Mouse (Mus musculus) heart, adult 18-20 months (tissue): ENCODE measurements around the gene Smim24. TPM values are rescaled to one million over a fixed set of nuclear protein-coding genes. Genes with fewer than 3 reads are reported as not detected.

Experiments used
- DNase-seq, 2 experiments: peaks; one replicate each; pipeline ENCODE4 v3.0.0; 2021 to 2022; ENCODE audit warnings: mixed read lengths in 1 of 2
- total RNA-seq, 2 experiments: library from RNA; stranded (reverse); gene quantifications; 2 replicates each; pipeline ENCODE4 v1.2.3; 2021

The Smim24 gene
- total RNA-seq, 2 experiments from 2014 or later, result 1.9 to 2.2 TPM

DNA sequence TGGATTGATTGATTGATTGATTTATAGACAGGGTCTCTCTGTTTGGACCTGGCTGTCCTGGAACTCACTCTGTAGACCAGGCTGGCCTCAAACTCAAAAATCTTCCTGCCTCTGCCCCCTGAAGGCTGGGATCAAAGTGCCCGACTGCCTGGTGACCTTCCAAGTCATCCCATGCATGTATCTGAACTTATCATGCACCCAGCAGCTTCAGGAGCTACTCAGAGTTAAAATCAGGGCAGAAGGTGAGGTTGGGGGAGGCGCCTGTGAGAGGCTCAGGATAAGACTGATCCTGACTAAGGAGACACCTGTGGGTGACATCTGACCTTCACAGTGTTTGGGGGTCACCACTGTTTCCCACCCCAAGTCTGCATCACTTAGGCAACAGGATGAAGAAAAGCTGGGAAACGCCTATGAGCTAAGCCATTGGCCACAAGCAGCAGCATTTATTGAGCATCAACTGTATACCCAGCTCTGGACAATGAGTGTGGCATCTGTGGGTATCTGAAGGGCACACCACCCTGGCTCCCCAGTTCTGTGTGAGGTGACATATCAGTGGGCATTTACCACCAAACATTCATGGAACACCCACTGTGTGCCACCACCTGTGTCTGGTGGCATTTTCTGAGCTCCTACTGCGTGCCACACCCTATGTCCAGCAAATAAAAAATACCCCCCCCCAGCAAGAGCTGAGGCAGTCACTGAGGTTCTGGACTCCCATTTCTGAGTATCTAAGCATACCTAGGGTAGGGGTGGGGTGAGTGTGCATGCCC lies 30.8 kb downstream of the Smim24 start:
- DNase-seq, result peak; percentile 5 to 9

DNA sequence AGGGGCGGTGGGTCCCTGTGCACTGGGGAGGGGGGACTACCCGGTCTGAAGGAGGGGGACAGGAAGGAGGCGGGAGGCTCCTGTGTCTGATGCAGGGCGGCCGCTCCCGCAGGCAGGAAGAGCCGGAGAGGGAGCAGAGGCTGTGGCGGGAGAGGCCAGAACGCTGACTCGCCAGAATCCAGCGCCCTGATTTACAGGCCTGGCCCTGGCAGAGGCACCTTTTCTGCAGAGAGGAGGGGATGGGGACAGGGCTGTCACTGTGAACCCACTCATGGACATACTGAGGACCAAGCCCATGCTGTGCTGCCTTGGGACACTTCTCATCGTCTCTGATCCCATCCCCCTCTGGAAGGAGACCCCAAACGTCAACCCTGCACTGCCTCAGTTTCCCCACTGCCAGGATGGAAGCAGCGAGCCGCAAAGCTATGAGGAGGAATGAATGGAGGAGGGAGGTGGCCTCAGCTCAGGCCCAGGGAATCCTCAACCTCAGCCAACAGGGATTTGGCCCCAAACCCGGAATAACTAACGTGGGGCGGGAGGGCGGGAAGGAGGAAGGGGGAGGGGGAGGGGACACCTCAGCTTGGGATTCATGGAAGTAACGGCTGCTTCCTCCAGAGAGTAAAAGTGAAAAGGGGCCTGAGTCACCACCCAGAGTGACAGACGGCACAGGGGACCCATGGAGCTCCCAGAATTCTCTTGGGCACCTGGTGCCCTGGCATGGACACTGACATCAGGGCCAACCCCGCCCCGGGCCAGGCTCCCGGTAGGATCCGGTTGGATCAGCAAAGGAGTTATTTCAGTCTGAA lies 31.6 kb downstream of the Smim24 start:
- peak; percentile 80 to 86 for DNase-seq

DNA sequence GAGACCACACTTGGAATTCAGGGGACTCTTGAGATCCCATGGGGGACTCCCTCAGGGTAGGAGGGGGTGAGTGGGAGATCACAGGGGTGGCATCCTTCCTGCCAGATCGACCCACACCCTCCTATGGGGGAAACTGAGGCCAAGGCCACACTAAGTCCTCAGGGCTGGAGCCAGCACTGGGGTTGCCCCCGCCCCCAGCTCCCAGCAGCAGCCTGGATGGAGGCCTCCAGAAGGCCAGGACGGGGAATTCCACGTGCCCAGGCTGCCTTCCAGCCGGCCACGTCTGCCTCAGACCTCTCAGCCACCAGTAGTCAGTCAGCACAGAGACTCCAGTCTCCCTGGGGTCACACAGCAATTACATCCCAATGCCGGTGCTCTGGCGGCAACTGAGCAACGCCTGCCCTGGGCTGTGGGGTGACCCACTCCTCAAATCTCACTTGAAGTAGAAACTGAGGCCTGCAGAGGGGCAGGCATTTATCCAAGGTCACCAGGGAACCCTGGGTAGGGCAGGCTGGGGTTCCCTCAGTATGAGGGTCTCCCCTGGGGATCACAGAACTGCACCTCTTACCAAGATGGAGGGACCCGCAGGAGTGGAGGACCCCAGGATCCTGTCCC lies 32.5 kb downstream of the Smim24 start:
- DNase-seq, result peak; percentile 72 to 74

DNA sequence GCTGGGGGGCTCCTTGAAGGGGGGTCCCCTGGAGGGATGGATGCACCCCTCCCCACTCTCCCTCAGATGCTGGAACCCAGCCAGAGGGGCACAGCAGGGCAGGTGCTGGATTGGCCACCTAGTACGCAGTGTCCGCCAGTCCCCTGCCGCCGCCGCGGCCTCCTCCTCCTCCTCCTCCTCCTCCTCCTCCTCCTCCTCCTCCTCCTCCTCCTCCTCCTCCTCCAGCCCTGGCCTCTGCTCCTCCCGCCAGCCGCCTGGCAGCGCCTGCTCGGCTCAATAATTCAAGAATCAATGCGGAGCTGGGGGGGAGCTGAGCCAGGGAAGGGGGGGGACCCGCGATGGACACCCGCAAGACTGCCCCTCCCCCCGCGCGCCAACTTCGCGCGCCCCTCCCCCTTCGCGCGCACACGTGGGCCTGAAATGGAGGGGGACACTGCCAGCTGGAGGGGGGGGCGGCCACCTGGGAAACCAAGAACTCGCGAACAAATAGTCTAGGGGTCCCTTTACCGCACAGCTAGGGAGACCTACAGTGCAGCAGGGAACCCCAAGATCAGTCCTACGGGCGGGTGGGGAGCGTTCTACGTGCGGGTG lies 33.3 kb downstream of the Smim24 start:
- peak; percentile 41 to 57 for DNase-seq

DNA sequence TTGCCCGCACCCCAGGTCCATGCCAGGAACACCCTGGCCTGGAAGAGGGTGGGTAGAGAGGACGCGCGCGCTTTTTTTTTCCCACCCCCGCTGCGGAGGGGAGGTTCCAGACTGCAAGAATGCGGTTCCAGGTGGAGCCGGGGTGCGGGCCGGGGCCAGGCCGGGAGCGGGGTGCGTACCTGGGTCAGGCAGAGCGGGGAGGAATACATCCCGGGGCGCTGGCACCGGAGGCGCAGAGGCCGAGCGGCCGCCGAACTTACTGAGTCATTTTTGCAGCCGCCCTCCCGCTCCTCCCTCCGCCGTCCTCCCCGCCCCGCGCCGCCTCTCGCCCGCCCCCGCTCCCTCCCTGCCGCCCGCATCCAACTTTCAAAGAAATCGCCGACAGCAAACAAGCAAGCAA lies 34.0 kb downstream of the Smim24 start:
- DNase-seq, result peak; percentile 84

DNA sequence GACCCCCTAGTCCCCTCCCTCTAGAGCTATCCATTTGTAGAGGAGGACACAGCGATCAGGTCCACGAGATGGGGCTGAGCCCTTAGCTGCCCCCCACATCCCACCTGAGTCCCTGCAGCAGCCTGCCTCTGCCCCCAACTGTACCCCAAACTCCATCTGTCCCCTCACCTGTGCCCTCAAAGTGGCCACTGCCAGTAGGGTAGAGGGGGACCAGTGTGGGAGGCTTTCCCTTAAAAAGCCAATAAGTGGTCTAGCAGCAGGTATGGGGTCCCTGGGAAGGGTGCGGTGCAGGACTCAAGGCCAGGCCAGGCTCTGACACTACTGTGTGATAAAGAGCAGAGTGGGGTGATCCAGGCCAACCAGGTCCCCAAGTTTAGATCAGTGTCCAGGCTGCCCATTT lies 34.5 kb downstream of the Smim24 start:
- no peak for DNase-seq

DNA sequence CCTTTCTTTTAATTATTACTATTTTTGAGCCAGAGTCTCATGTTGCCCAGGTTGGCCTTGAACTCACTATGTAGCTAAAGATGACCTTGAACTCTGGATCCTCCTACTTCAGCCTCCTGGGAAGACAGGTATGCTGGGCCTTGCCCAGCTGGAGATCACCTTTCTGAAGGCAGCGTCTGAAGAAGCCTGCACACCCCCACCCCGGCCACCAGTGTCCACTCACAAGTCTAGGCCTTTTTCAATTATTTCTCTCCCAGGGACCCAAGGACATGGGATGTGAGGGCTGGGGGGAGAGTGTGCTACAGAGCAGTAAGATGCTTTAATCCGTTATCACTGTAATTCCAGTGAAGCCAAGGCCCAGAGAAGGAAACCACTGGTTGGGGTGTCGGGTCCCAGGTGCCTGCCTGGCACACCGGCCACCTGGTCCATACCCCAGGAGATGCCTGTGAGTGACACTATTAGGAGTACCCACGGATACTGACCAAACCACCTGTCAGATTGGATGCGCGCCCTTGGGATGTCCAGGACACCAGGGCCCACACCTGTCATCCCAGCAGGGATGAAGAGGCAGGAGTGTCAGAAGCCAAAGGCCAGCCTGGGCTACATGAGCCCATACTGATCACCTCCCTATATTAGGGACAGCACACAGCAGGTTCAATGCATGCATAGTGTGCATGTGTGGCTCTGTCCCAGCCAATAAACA lies 35.1 kb downstream of the Smim24 start:
- DNase-seq, result peak in 1 of 2 experiments; percentile 16

DNA sequence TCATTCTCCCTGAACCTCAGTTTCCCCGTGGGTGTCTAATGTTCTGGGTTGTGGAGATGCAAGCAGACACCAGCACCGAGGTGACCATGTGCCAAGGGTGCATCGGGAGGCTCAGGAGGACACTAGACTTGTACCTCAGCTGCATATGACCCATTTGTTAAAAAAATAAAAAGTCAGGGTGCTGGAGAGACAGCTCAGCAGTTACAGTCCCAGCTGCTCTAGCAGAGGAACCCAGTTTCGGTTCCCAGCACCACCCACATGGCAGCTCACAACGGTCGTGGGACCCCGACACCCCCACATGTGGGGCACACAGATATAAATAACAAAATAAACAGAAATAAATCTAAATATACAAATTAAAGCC lies 35.6 kb downstream of the Smim24 start:
- DNase-seq, result no peak

DNA sequence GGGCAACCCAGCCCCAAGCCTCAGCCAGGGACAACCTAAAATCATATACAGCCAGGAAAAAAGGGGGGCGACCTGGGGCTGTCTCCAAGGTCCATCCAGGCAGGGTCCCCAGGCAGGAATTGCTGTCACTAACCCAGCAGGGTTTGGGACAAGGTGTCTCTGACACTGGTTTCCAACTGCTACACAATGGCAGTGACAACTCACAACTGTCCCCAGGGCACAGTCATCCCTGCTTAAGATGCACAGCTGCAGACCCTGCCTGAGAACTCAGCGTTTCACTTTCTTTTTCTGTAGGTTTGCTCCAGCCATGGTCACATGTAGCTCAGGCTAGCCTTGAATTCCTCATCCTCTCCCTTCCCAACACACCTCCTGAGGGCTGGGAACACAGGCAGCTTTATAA lies 36.2 kb downstream of the Smim24 start:
- DNase-seq, result no peak

DNA sequence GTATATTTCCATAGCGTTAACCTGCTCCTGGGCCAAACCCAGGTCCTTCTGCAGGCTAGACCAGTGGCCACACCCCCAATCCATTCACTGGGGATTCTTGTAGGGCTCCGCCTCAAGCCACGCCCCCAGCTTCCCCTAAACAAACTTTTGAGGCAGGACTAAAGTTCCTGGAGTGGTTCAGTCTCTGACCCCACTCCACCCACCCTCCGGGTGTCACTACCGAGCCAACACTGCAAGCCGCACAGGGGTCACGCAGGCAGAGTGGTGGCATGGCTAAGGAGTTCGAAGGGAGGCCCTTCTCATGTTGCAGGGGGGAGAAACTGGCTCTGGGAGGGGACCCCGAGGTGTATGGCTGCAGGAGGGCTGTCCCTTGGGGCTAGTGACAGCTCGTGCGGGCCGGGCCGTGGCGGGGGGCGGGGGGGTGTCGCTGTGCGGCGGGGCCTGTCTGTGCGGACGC lies 36.8 kb downstream of the Smim24 start:
- DNase-seq, result peak; percentile 94 to 96

DNA sequence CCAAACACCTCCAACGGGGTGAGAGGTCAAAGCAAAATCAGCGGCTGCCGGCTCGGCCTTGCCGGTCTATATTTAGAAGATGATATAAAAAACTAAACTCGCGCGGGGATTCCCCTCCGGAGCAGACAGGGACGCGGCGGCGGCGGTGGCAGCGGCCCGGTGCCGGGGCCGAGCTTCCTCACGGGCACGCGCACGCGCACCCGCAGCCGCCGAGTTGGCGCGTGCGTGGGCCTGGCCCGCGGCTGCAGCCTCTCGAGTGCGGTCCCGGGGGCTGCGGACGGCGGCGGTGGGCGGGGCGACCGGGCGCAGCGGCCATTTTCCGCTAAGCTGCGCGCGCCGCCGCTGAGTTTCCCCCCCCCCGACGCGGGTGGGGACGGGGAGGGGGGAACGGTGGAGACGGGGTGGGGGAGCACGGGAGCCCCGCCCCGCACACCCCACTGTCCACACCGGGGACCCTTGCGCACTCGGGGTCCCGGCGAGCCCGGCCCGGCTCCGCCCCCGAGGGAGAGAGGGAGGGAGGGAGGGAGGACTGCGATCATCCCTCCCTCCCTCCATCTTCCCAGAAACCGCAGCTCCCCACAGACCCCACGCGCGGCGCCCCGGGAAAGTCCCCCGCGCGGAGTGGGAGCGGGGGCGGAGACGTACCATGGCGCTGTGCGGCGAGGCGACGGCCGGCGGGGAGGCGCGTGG lies 37.4 kb downstream of the Smim24 start:
- DNase-seq, result peak; percentile 86 to 92

DNA sequence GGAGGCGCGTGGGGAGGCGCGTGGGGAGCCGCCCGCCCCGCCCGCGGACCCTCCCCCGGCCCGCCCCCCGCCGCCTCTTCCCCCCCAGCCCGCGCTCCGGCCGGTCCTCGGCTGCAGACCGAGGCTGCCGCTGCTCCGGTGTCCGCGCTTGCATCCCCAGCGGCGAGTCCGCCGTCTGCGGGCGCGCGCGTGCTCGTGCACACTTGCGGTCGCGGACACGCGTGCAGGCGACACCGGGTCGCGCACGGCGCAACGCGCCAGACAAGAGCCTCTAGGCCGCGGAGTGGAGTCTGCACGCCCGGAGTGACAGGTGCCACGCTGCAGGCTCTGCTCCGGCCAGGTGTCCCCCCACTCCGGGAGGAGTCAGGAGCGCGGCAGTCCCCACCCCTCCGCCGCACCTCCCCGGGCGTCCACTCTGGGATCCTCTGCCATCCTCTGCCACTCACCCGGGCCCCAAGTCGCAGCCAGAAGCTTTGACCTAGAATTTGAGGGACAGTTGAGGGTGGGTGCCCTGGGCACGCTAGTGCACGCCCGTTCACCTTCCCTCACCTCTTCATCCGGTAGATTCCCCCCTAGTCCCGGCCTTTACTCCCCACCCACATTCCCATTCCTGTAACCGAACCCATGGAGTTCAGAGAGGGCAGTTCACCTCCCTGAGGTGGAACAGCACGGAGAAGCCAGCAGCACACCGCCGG lies 38.1 kb downstream of the Smim24 start:
- peak; percentile 70 to 77 for DNase-seq

DNA sequence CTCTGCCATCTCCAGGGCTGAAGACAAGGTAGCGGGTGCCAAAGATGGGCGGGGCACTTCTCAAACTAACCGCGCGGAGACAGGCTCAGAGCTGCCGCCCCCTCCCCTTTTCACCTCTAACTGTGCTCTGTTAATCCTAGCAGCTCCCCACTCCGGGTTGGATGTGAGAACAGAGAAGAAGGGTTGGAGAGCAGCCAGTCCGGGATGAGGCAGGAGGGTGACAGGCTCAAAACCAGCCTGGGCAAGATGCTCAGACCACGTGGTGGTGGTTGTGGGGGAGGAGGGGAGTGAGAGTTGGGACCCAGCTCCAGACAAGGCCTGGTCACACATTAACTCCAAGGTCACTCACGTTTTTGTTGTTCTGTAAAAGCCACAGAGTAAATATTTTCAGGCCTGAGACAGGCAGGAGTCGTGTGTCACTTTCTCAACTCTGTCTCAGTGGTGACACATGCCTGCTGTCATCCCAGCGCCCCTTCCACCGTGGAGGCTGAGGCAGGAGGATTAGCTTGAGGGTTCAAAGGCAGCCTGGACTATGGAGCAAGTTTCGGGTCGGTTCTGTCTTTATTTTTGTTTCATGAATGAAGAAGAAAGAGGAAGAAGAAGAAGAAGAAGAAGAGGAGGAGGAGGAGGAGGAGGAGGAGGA lies 38.8 kb downstream of the Smim24 start:
- DNase-seq, result peak; percentile 39

DNA sequence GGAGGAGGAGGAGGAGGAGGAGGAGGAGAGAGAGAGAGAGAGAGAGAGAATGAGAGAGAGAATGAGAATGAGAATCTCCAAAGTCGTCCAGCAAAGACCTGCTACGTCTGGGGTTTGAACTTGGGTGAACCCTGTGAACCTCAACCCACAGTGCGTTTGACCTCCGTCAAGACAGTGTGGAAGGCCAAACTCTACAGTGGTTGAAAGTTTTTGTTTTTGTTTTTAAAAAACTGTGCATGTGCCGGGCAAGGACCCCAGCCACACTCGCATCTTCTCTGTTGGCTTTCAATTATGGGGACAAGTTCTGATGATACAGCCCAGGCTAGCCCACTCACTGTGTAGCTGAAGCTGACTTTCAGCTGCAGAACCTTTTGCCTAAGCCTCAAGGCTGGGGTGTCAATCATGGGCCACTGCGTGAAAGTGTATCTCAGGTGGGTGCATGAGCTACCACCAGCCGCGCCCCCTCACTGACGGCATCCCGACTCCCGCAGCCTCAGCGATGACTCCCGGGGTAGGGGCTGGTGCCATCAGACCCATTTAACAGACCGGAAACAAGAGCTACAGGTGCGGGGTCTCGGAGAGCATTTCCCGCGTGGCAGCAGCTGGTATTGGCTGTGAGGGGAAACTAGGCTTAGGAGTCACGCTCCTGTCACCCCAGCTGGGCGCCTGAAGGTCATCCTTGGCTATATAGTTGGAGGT lies 39.5 kb downstream of the Smim24 start:
- DNase-seq, result no peak

DNA sequence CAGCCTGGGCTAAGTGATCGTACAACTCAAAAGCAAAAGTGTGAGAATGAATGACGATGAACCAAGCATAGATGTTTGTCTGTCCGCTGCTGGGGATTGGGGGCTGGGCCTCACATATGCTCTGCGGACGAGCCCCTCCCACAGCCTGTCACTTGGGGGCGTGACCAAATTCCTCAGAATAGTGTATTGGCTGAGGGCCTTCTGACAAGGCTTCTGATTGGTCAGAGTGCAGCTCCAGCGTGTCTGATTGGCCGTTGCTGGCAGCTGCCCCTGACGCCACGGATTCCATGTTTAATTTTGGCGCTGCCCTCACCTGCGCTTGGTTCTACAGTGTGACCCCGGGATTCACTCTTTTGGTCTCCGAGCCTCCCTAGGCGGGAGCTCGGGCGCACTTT lies 40.0 kb downstream of the Smim24 start:
- peak; percentile 95 to 98 for DNase-seq

DNA sequence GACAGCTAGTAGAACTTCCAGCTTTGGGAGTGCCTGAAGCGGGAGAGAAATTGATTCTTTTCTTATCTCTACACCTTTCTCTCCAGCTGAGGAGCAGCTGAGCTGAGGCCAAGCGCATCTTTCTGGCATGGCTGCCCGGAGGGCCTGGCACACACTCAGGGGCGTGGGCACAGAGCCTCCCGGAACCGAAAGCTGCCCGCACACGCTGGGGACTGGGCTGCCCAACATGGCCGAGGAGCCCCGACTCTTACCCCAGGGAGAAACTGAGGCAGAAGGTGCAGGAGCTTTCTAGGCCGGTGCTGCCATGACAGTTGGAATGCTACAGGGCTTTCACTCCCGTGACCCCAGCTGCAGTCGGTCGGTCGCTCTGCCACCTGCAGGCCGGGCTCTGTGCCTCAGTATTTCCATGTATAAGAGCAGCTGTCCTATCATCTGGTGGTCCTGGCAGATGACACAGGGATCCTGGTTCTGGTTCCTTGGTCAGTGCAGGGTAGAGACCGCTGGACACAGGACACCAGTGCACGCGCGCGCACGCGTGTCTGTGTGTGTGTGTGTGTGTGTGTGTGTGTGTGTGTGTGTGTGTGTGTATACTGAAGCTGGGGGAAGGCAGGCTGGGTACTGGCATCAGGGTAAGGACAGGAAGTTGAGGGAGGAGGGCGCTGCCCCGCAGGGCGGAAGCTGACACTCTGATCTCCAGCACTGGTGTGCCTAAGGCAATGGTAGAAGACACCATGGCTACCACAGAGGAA lies 40.9 kb downstream of the Smim24 start:
- DNase-seq, result peak; percentile 60 to 75

DNA sequence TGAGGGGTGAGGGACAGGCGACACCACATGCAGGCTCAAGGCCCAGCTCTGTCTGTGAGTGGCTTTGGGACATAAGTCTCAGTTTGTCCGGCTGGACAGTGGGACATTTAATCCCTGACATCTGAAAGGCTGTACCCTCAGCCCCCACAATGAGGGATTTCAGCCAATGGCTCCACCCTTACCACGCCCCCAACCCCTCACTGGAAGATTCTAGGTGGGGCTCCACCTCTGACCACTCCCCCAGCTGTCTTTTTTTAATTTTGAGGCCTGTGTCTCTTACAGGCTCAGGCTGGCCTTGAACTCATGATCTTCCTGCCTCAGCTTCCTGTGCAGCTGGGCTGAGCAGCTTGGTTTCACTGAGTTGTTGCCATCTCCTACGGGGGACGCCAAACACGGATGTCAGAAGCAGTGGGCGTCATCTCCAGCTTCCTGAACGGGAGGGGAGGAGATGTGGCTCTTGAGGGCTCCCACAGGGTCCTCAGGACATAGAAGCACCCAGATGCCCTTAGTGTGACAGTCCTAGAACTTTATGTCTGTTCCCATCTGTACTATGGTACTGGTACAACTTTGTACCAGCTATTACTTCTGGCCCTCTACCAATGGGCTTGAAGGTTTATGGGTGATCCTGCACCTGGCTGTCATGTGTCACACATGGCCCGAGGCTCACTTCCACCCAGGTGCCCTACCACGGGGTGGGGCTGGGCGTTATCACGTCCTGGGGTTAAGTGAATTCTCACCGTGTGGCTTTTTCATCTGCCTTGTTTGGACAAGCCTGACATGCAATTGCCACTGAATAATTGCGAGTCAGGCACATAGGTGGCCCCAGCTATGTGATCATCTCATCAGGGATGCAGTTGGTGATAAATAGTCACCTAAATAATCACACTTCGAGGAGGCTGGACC lies 41.8 kb downstream of the Smim24 start:
- DNase-seq, result peak; percentile 27 to 28

DNA sequence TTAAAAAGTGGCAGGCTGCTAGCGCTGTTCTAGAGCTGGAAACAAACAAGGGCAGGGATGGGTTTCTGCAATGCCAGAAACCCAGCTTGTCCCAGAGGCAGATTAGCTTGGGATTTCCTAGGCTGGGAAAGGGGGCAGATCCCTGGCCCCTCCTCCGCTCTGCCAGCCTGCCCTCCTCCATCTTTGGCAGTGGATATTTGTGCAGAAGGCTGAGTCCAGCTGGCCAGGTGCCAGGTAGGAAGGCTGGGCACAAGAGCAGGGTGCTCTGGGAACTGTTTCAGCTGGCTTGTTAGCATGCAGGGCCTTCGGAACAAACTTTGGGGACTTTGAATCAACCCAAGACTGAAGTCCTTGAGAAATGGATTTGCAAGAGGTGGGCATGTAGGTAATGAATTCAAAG lies 42.6 kb downstream of the Smim24 start:
- peak; percentile 82 to 84 for DNase-seq
